In the genomic region with DNA sequence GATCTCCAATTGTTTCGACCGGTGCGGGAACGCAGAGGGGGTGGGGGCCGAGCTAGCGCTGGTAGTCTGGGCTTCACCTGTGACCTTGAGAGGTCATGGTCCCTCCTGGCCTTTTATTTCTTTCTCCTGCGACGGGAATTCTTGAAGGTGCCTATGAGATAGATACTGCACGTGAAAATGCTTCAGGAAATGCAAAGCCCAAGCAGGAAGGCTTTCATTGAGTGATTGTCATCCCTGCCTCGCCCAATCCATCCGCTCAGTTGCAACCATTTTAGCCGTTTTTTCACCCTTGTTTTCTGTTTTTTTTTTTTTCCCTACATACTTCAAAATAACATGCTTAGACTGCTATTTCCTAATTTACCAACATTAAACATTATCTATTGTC, we compare ENCODE assay signal across 8 mouse cellular contexts.
DNase-seq lines count a peak whose midpoint lies in the region; ATAC-seq and TF ChIP-seq lines count a peak whose summit lies in the region.

No protein-coding gene starts in this region.

- H3K4me1 ChIP-seq in heart, embryonic 16.5 days (ENCODE audit: control insufficient read depth, insufficient read depth, low read length), result 0 out of 2 replicates have a peak, but pooled peaks cover 5% of the 10 kb centered on the region
- no peaks in the 10 kb centered on the region for H3K4me1 ChIP-seq in forebrain, postnatal 0 days (ENCODE audit: insufficient read depth)
- peaks cover 2% of the 10 kb centered on the region; the same call in 1 of the 2 replicates for H3K4me1 ChIP-seq in liver, postnatal 0 days (ENCODE audit: insufficient read depth)

- intact Hi-C loops in heart, postnatal 10 days (cut with DNase I), result loop anchor here (1.0 to 10.0 kb wide), 5 partner anchors 78 to 1576 kb away; no protein-coding TSS in a partner anchor
- intact Hi-C loops in left cerebral cortex, postnatal 25 days (cut with DNase I), result loop anchor here (2.0 to 10.0 kb wide), 5 partner anchors 161 to 1576 kb away; no protein-coding TSS in a partner anchor

- no peak overlapping the region for H3K27ac ChIP-seq in heart, embryonic 16.5 days (ENCODE audit: low read length)
- H3K27ac ChIP-seq in forebrain, postnatal 0 days (ENCODE audit: low read depth, low read length), result no peak overlapping the region
- H3K27ac ChIP-seq in liver, postnatal 0 days (ENCODE audit: low read depth), result no peak overlapping the region

- H3K36me3 ChIP-seq in heart, embryonic 16.5 days (ENCODE audit: control insufficient read depth, insufficient read depth), result no peaks in the 10 kb centered on the region
- no peaks in the 10 kb centered on the region for H3K36me3 ChIP-seq in forebrain, postnatal 0 days (ENCODE audit: insufficient read depth)
- H3K36me3 ChIP-seq in liver, postnatal 0 days (replicated peaks; ENCODE audit: insufficient read depth, low read length), result no peaks in the 10 kb centered on the region

- no peak for ATAC-seq in heart, embryonic 16.5 days (replicated peaks; ENCODE audit: extremely low read depth, insufficient read depth, low FRiP score)
- peak; percentile 44 for ATAC-seq in forebrain, postnatal 0 days
- ATAC-seq in liver, postnatal 0 days, result no peak
- no peak for ATAC-seq in CD4-positive, CD25-positive, alpha-beta regulatory T cell, adult 4 months

- peak overlapping the region; percentile 65 for H3K4me2 ChIP-seq in heart, embryonic 16.5 days (ENCODE audit: low read depth, low read length)
- peak overlapping the region; percentile 93 for H3K4me2 ChIP-seq in forebrain, postnatal 0 days (ENCODE audit: low read depth)
- peak overlapping the region; percentile 69 for H3K4me2 ChIP-seq in liver, postnatal 0 days (ENCODE audit: low read depth, low read length)

- no peaks in the 10 kb centered on the region for H3K9me3 ChIP-seq in heart, embryonic 16.5 days (replicated peaks; ENCODE audit: control insufficient read depth, low read length)
- no peaks in the 10 kb centered on the region for H3K9me3 ChIP-seq in forebrain, postnatal 0 days (ENCODE audit: low read length)
- no peaks in the 10 kb centered on the region for H3K9me3 ChIP-seq in liver, postnatal 0 days (ENCODE audit: low read length)

- DNase-seq in heart, postnatal 10 days, result no peak
- peak; percentile 35 for DNase-seq in brain, adult 2 months (ENCODE audit: low read depth, low spot score)
- DNase-seq in forebrain, postnatal 0 days, result peak; percentile 45
- no peak for DNase-seq in liver, postnatal 0 days
- DNase-seq in urinary bladder, postnatal 14 days (ENCODE audit: low spot score), result no peak
- DNase-seq in left cerebral cortex, postnatal 25 days (ENCODE audit: low spot score in 2 of 2), result no peak

- TF ChIP-seq CTCF in forebrain, postnatal 0 days (IDR thresholded peaks at IDR 0.05; ENCODE audit: low read depth), result no peak
- TF ChIP-seq CTCF in liver, postnatal 0 days (IDR thresholded peaks at IDR 0.05; ENCODE audit: low read depth), result no peak

- H3K27me3 ChIP-seq in heart, embryonic 16.5 days (ENCODE audit: control insufficient read depth, insufficient read depth, low read length), result no peaks in the 10 kb centered on the region
- H3K27me3 ChIP-seq in forebrain, postnatal 0 days (ENCODE audit: insufficient read depth, low read length), result no peaks in the 10 kb centered on the region
- H3K27me3 ChIP-seq in liver, postnatal 0 days (ENCODE audit: insufficient read depth, low read length), result peaks cover 3% of the 10 kb centered on the region; the same call in 1 of the 2 replicates

- H3K4me3 ChIP-seq in heart, embryonic 16.5 days (ENCODE audit: low read length), result peak overlapping the region; percentile 49
- H3K4me3 ChIP-seq in forebrain, postnatal 0 days (ENCODE audit: low read depth, low read length), result peak overlapping the region; percentile 50
- H3K4me3 ChIP-seq in liver, postnatal 0 days (ENCODE audit: low read depth, low read length), result peak overlapping the region; percentile 32

- WGBS in heart, embryonic 16.5 days, result 15% methylated on average over 12 of the region's 12 CpGs
- 14% methylated on average over 12 of the region's 12 CpGs for WGBS in forebrain, postnatal 0 days
- 12% methylated on average over 12 of the region's 12 CpGs for WGBS in liver, postnatal 0 days (ENCODE audit: insufficient replicate concordance)

- TF ChIP-seq EP300 in liver, postnatal 0 days (IDR thresholded peaks at IDR 0.05; ENCODE audit: low read depth), result no peak

- peak overlapping the region; percentile 71 for H3K9ac ChIP-seq in heart, embryonic 16.5 days (ENCODE audit: low read length)
- H3K9ac ChIP-seq in forebrain, postnatal 0 days, result peak overlapping the region; percentile 63
- H3K9ac ChIP-seq in liver, postnatal 0 days (replicated peaks), result no peak overlapping the region

Comparison
In these comparisons a context has a peak if more than half of its experiments do, and no peak if none do; other contexts are left out.
1. DNase-seq: peak in brain, adult 2 months (single experiment) and forebrain, postnatal 0 days (single experiment); none in heart, postnatal 10 days (0 of 2), liver, postnatal 0 days (single experiment), urinary bladder, postnatal 14 days (single experiment) and left cerebral cortex, postnatal 25 days (0 of 2).
2. Peak in every context shown above with its lines, with median percentiles within 50 percentile points of each other: H3K4me2 ChIP-seq and H3K4me3 ChIP-seq.